Comparison of ENCODE assay signal across 8 mouse cellular contexts in the genomic region with DNA sequence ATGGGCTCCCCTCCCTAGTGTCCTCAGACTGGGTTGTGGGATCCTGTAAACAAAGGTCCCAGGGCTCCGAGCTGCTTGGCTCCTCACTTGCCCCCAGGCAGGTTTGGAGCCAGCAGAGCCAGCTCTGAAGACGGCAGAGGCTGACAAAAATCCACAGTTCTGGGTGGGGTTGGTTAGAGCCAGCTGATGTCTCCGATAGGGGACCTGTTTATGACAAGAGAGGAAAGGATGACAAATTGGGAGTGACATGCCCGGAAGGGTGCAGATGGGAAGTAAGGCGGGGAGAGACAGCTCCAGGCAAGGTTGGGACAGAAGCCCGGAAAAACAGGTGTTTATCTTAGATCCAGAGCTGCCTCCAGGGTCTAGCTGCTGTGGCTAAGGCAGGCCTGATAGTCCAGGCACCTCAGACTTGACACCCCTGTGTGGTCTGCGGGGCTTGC. TPM values are rescaled to one million over a fixed set of nuclear protein-coding genes. Genes with fewer than 3 reads are reported as not detected.
A peak's percentile ranks its signal among the peaks of the same experiment; 100 is the strongest.
DNase-seq lines count a peak whose midpoint lies in the region; ATAC-seq and TF ChIP-seq lines count a peak whose summit lies in the region.

No protein-coding gene starts in this region.

- no peaks in the 10 kb centered on the region for H3K9me3 ChIP-seq in midbrain, postnatal 0 days (ENCODE audit: low read length)
- H3K9me3 ChIP-seq in midbrain, embryonic 15.5 days, result no peaks in the 10 kb centered on the region
- no peaks in the 10 kb centered on the region for H3K9me3 ChIP-seq in liver, embryonic 12.5 days (replicated peaks)
- no peaks in the 10 kb centered on the region for H3K9me3 ChIP-seq in stomach, embryonic 16.5 days (replicated peaks; ENCODE audit: control insufficient read depth, low read length)
- no peaks in the 10 kb centered on the region for H3K9me3 ChIP-seq in midbrain, embryonic 10.5 days (replicated peaks)

- H3K4me2 ChIP-seq in midbrain, postnatal 0 days (ENCODE audit: low read depth, low read length, poor library complexity, severe bottlenecking), result no peak overlapping the region
- no peak overlapping the region for H3K4me2 ChIP-seq in midbrain, embryonic 15.5 days
- peak overlapping the region; percentile 61 for H3K4me2 ChIP-seq in liver, embryonic 12.5 days
- H3K4me2 ChIP-seq in stomach, embryonic 16.5 days (ENCODE audit: low read depth, low read length), result no peak overlapping the region

- TF ChIP-seq CTCF in midbrain, postnatal 0 days (IDR thresholded peaks at IDR 0.05), result no peak

- H3K27me3 ChIP-seq in midbrain, postnatal 0 days (ENCODE audit: insufficient read depth, low read length), result no peaks in the 10 kb centered on the region
- H3K27me3 ChIP-seq in midbrain, embryonic 15.5 days (replicated peaks), result no peaks in the 10 kb centered on the region
- no peaks in the 10 kb centered on the region for H3K27me3 ChIP-seq in liver, embryonic 12.5 days (replicated peaks)
- no peaks in the 10 kb centered on the region for H3K27me3 ChIP-seq in stomach, embryonic 16.5 days (ENCODE audit: control insufficient read depth, insufficient read depth, low read length)
- H3K27me3 ChIP-seq in midbrain, embryonic 10.5 days (ENCODE audit: low read depth, poor library complexity, severe bottlenecking), result no peaks in the 10 kb centered on the region

- H3K9ac ChIP-seq in midbrain, postnatal 0 days (replicated peaks; ENCODE audit: low read length, poor library complexity, severe bottlenecking), result no peak overlapping the region
- H3K9ac ChIP-seq in midbrain, embryonic 15.5 days, result no peak overlapping the region
- peak overlapping the region; percentile 68 for H3K9ac ChIP-seq in liver, embryonic 12.5 days
- H3K9ac ChIP-seq in stomach, embryonic 16.5 days (ENCODE audit: low read length), result 0 out of 2 replicates have a peak overlapping the region, but pooled peaks have one; percentile 11

- no peaks in the 10 kb centered on the region for H3K4me1 ChIP-seq in midbrain, postnatal 0 days (ENCODE audit: insufficient read depth, low read length)
- no peaks in the 10 kb centered on the region for H3K4me1 ChIP-seq in midbrain, embryonic 15.5 days
- H3K4me1 ChIP-seq in liver, embryonic 12.5 days, result peaks cover 97% of the 10 kb centered on the region
- H3K4me1 ChIP-seq in stomach, embryonic 16.5 days (ENCODE audit: control insufficient read depth, insufficient read depth, low read length), result peaks cover 16% of the 10 kb centered on the region; the same call in 1 of the 2 replicates
- peaks cover 14% of the 10 kb centered on the region for H3K4me1 ChIP-seq in midbrain, embryonic 10.5 days

- ATAC-seq in midbrain, postnatal 0 days (ENCODE audit: low FRiP score), result no peak
- no peak for ATAC-seq in midbrain, embryonic 15.5 days (replicated peaks)
- ATAC-seq in liver, embryonic 12.5 days, result peak; percentile 80
- ATAC-seq in stomach, embryonic 16.5 days (ENCODE audit: insufficient read depth, low FRiP score), result peak; percentile 3; the same call in 1 of the 2 replicates
- ATAC-seq in activated CD4-positive, CD25-positive, alpha-beta regulatory T cell, adult 4 months, result no peak

- peaks cover 41% of the 10 kb centered on the region for H3K36me3 ChIP-seq in midbrain, postnatal 0 days (ENCODE audit: insufficient read depth, low read length)
- H3K36me3 ChIP-seq in midbrain, embryonic 15.5 days (replicated peaks), result peaks cover 22% of the 10 kb centered on the region; the same call in 1 of the 2 replicates
- H3K36me3 ChIP-seq in liver, embryonic 12.5 days, result peaks cover 58% of the 10 kb centered on the region
- peaks cover 17% of the 10 kb centered on the region for H3K36me3 ChIP-seq in stomach, embryonic 16.5 days (ENCODE audit: control insufficient read depth, insufficient read depth, low read length)
- H3K36me3 ChIP-seq in midbrain, embryonic 10.5 days, result peaks cover 54% of the 10 kb centered on the region

- H3K4me3 ChIP-seq in midbrain, postnatal 0 days (ENCODE audit: low read depth, low read length), result no peak overlapping the region
- H3K4me3 ChIP-seq in midbrain, embryonic 15.5 days, result no peak overlapping the region
- peak overlapping the region; percentile 26 for H3K4me3 ChIP-seq in liver, embryonic 12.5 days
- no peak overlapping the region for H3K4me3 ChIP-seq in stomach, embryonic 16.5 days (replicated peaks; ENCODE audit: low read length)
- H3K4me3 ChIP-seq in midbrain, embryonic 10.5 days, result no peak overlapping the region

- WGBS in midbrain, postnatal 0 days, result 57% methylated on average over 7 of the region's 7 CpGs
- WGBS in midbrain, embryonic 15.5 days, result 62% methylated on average over 7 of the region's 7 CpGs
- 22% methylated on average over 7 of the region's 7 CpGs for WGBS in liver, embryonic 12.5 days (ENCODE audit: insufficient replicate concordance)
- WGBS in stomach, embryonic 16.5 days, result 41% methylated on average over 7 of the region's 7 CpGs
- 79% methylated on average over 7 of the region's 7 CpGs for WGBS in midbrain, embryonic 10.5 days

- peak; percentile 56 for DNase-seq in midbrain, postnatal 0 days (ENCODE audit: low spot score)
- peak; percentile 78 to 89 for DNase-seq in heart, adult 9 months (ENCODE audit: low spot score in 2 of 2)
- no peak for DNase-seq in midbrain, embryonic 10.5 days (ENCODE audit: low spot score)
- no peak for DNase-seq in adrenal gland, postnatal 14 days

- H3K27ac ChIP-seq in midbrain, postnatal 0 days (ENCODE audit: low read depth, low read length), result no peak overlapping the region
- H3K27ac ChIP-seq in midbrain, embryonic 15.5 days, result no peak overlapping the region
- H3K27ac ChIP-seq in liver, embryonic 12.5 days, result peak overlapping the region; percentile 95
- no peak overlapping the region for H3K27ac ChIP-seq in stomach, embryonic 16.5 days (ENCODE audit: low read length)
- H3K27ac ChIP-seq in midbrain, embryonic 10.5 days (replicated peaks), result no peak overlapping the region

RNA-seq across cellular contexts. Expression of a gene that starts 5.8 kb away (rescaled TPM):
- total RNA-seq in midbrain, postnatal 0 days (2014; rRNA removed), result 4.8 and 5.4 TPM in 2 replicates
- 0.20 and 0.67 TPM in 2 replicates for polyA plus RNA-seq in midbrain, postnatal 0 days (2015; fragmentation: Nextera tagmentation; extraction: Ambion mirVana)
- 0.40 and 0.47 TPM in 2 replicates for polyA plus RNA-seq in midbrain, embryonic 15.5 days (2015; fragmentation: Nextera tagmentation; extraction: Ambion mirVana)
- polyA plus RNA-seq in liver, embryonic 12.5 days (2016; fragmentation: Nextera tagmentation; extraction: Ambion mirVana), result 0.20 TPM in 2 replicates
- 1.9 and 2.0 TPM in 2 replicates for polyA plus RNA-seq in stomach, embryonic 16.5 days (2015; fragmentation: Nextera tagmentation; extraction: Ambion mirVana)
- polyA plus RNA-seq in activated CD4-positive, CD25-positive, alpha-beta regulatory T cell, adult 4 months (2017; shearing (Covaris generic)), result under 1 TPM; 0.11 to 0.17 TPM
- 0.11 and 0.15 TPM in 2 replicates for polyA plus RNA-seq in midbrain, embryonic 10.5 days (2016; fragmentation: Nextera tagmentation; extraction: Ambion mirVana)
- total RNA-seq in adrenal gland, postnatal 14 days (2021), result 9.9 and 11.5 TPM in 2 replicates

RNA-seq across cellular contexts. Expression of a gene that starts 23.9 kb away (rescaled TPM):
- total RNA-seq in midbrain, postnatal 0 days (2014; rRNA removed), result 117 and 139 TPM in 2 replicates
- 73.0 and 74.0 TPM in 2 replicates for polyA plus RNA-seq in midbrain, postnatal 0 days (2015; fragmentation: Nextera tagmentation; extraction: Ambion mirVana)
- polyA plus RNA-seq in midbrain, embryonic 15.5 days (2015; fragmentation: Nextera tagmentation; extraction: Ambion mirVana), result 107 and 111 TPM in 2 replicates
- polyA plus RNA-seq in liver, embryonic 12.5 days (2016; fragmentation: Nextera tagmentation; extraction: Ambion mirVana), result 85.4 and 91.9 TPM in 2 replicates
- 77.2 and 98.4 TPM in 2 replicates for polyA plus RNA-seq in stomach, embryonic 16.5 days (2015; fragmentation: Nextera tagmentation; extraction: Ambion mirVana)
- 10 to 100 TPM; 11.0 to 15.2 TPM for polyA plus RNA-seq in activated CD4-positive, CD25-positive, alpha-beta regulatory T cell, adult 4 months (2017; shearing (Covaris generic))
- 81.6 and 93.5 TPM in 2 replicates for polyA plus RNA-seq in midbrain, embryonic 10.5 days (2016; fragmentation: Nextera tagmentation; extraction: Ambion mirVana)
- total RNA-seq in adrenal gland, postnatal 14 days (2021), result 116 and 118 TPM in 2 replicates

RNA-seq across cellular contexts. Expression of a gene that starts 34.4 kb away (rescaled TPM):
- total RNA-seq in midbrain, postnatal 0 days (2014; rRNA removed), result 59.6 and 85.6 TPM in 2 replicates
- 56.8 and 60.6 TPM in 2 replicates for polyA plus RNA-seq in midbrain, postnatal 0 days (2015; fragmentation: Nextera tagmentation; extraction: Ambion mirVana)
- 79.8 and 85.6 TPM in 2 replicates for polyA plus RNA-seq in midbrain, embryonic 15.5 days (2015; fragmentation: Nextera tagmentation; extraction: Ambion mirVana)
- 48.6 and 49.4 TPM in 2 replicates for polyA plus RNA-seq in liver, embryonic 12.5 days (2016; fragmentation: Nextera tagmentation; extraction: Ambion mirVana)
- polyA plus RNA-seq in stomach, embryonic 16.5 days (2015; fragmentation: Nextera tagmentation; extraction: Ambion mirVana), result 59.0 and 60.2 TPM in 2 replicates
- 10 to 100 TPM; 13.9 to 19.1 TPM for polyA plus RNA-seq in activated CD4-positive, CD25-positive, alpha-beta regulatory T cell, adult 4 months (2017; shearing (Covaris generic))
- 124 and 128 TPM in 2 replicates for polyA plus RNA-seq in midbrain, embryonic 10.5 days (2016; fragmentation: Nextera tagmentation; extraction: Ambion mirVana)
- 35.4 and 42.6 TPM in 2 replicates for total RNA-seq in adrenal gland, postnatal 14 days (2021)

RNA-seq across cellular contexts. Expression of a gene that starts 40.5 kb away (rescaled TPM):
- total RNA-seq in midbrain, postnatal 0 days (2014; rRNA removed), result 70.6 and 86.8 TPM in 2 replicates
- polyA plus RNA-seq in midbrain, postnatal 0 days (2015; fragmentation: Nextera tagmentation; extraction: Ambion mirVana), result 18.1 TPM in 2 replicates
- 20.0 and 21.7 TPM in 2 replicates for polyA plus RNA-seq in midbrain, embryonic 15.5 days (2015; fragmentation: Nextera tagmentation; extraction: Ambion mirVana)
- 9.2 and 9.3 TPM in 2 replicates for polyA plus RNA-seq in liver, embryonic 12.5 days (2016; fragmentation: Nextera tagmentation; extraction: Ambion mirVana)
- 11.4 and 11.8 TPM in 2 replicates for polyA plus RNA-seq in stomach, embryonic 16.5 days (2015; fragmentation: Nextera tagmentation; extraction: Ambion mirVana)
- 100 to 1,000 TPM in 1 of 2 experiments, 10 to 100 TPM in 1; 82.0 to 116 TPM for polyA plus RNA-seq in activated CD4-positive, CD25-positive, alpha-beta regulatory T cell, adult 4 months (2017; shearing (Covaris generic))
- 11.3 and 13.8 TPM in 2 replicates for polyA plus RNA-seq in midbrain, embryonic 10.5 days (2016; fragmentation: Nextera tagmentation; extraction: Ambion mirVana)
- 39.6 and 70.3 TPM in 2 replicates for total RNA-seq in adrenal gland, postnatal 14 days (2021)

RNA-seq across cellular contexts. Expression of a gene that starts 59.0 kb away (rescaled TPM):
- total RNA-seq in midbrain, postnatal 0 days (2014; rRNA removed), result 34.3 and 38.2 TPM in 2 replicates
- polyA plus RNA-seq in midbrain, postnatal 0 days (2015; fragmentation: Nextera tagmentation; extraction: Ambion mirVana), result 9.6 and 9.7 TPM in 2 replicates
- 16.1 and 16.4 TPM in 2 replicates for polyA plus RNA-seq in midbrain, embryonic 15.5 days (2015; fragmentation: Nextera tagmentation; extraction: Ambion mirVana)
- 7.1 and 8.2 TPM in 2 replicates for polyA plus RNA-seq in liver, embryonic 12.5 days (2016; fragmentation: Nextera tagmentation; extraction: Ambion mirVana)
- polyA plus RNA-seq in stomach, embryonic 16.5 days (2015; fragmentation: Nextera tagmentation; extraction: Ambion mirVana), result 9.3 and 11.2 TPM in 2 replicates
- 10 to 100 TPM in 1 of 2 experiments, 1 to 10 TPM in 1; 7.4 to 17.2 TPM for polyA plus RNA-seq in activated CD4-positive, CD25-positive, alpha-beta regulatory T cell, adult 4 months (2017; shearing (Covaris generic))
- 10.1 and 13.4 TPM in 2 replicates for polyA plus RNA-seq in midbrain, embryonic 10.5 days (2016; fragmentation: Nextera tagmentation; extraction: Ambion mirVana)
- total RNA-seq in adrenal gland, postnatal 14 days (2021), result 27.5 and 30.6 TPM in 2 replicates

Comparison
In these comparisons a context has a peak if more than half of its experiments do, and no peak if none do; other contexts are left out.
1. DNase-seq: peak in midbrain, postnatal 0 days (single experiment) and heart, adult 9 months (2 of 2); none in midbrain, embryonic 10.5 days (single experiment) and adrenal gland, postnatal 14 days (single experiment).
2. ATAC-seq: peak in liver, embryonic 12.5 days (single experiment) and stomach, embryonic 16.5 days (single experiment); none in midbrain, postnatal 0 days (single experiment), midbrain, embryonic 15.5 days (single experiment) and activated CD4-positive, CD25-positive, alpha-beta regulatory T cell, adult 4 months (single experiment).
3. H3K9ac ChIP-seq: peak in liver, embryonic 12.5 days (single experiment) and stomach, embryonic 16.5 days (single experiment); none in midbrain, postnatal 0 days (single experiment) and midbrain, embryonic 15.5 days (single experiment).